Mouse (Mus musculus): ENCODE results near the gene Olig2.

Gene Olig2

DNA sequence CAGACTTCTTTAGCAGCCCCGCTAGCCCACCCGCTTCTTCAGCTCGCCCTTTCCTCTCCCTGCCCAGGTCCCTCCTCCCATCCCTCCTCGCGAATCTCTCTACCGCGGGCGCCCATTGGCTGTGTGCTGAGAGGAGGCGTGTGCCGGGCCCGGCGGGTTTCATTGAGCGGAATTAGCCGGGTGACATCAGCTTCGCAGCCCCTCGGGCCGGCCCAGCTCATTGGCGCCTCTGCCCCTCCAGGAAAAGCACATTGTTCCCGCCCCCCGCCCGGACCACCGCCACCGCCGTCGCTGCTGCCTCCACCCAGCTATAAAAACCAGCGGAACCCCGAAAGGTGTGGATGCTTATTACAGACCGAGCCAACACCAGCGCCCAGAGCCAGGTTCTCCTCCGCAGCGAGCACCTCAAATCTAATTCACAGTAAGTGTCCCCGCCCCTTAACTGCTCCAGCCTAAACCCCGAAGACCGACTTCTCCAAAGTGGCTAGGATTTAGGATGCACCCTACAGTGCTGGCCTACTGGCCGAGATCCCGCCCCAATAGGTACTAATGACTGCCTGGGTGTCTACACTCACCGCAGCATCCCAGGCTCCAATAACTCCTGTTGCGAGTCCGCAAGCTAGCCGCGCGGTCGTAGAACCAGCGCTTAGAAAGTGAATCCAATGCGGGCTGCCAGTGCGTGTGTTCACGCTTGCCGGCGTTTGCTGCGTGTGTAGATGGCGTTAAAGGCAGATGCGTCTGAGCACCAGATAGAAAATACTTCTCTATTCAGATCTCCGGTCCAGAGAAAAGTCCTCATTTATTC, at the start of gene Olig2:
Gene Olig2, plus strand, starts transcription at position 225 of the 805 bp plus-strand sequence.
- no peak for DNase-seq

DNA sequence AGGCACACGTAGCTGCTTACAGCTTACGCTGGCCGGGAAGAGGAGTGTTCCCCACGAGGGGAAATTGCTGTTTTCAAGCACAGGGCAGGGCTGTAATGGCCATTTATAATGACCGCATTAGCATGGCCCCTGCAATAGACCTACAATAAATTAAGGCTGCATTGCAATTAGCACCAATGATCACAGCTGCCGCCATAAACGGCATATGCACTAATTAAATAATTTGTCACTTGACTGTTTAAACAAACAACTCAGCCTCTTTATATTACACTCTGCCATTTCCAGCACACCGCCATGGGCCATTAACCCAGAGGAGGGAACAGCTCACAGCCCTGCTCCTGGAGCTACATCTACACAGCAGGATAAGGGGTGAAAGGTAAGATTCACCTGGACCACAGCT, 49.4 kb upstream of the Olig2 start:
- no peak for DNase-seq

- DNase-seq: no peak
Measured at GRCm38 (mm10) chr16:91187046-91187445, 38.2 kb upstream of the Olig2 start.

- DNase-seq: no peak
Measured at GRCm38 (mm10) chr16:91187662-91188061, 37.6 kb upstream of the Olig2 start.

DNA sequence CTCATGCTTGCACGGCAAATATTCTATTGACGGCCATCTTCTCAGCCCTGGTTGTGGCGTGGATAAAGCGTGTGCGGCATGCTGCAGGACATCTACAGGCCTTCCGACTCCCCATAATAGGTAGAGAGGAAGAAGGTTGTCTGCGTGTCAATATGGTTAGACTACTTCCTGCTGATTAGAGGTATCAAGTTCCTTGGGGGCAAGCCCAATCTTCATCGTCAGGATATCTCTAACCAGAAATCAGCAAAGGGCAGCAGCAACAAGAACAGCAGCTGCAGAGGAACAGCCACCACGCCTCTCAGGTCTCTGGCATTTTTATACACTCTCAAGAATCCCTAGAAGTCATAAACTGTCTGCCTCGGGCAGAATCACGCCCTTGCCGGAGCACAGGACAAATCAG, 37.0 kb upstream of the Olig2 start:
- DNase-seq: no peak

- DNase-seq: no peak
Measured at GRCm38 (mm10) chr16:91191233-91191632, 34.0 kb upstream of the Olig2 start.

- no peak for DNase-seq
Measured at GRCm38 (mm10) chr16:91191663-91192237, 33.5 kb upstream of the Olig2 start.

- no peak for DNase-seq
Measured at GRCm38 (mm10) chr16:91192672-91193354, 32.4 kb upstream of the Olig2 start.

DNA sequence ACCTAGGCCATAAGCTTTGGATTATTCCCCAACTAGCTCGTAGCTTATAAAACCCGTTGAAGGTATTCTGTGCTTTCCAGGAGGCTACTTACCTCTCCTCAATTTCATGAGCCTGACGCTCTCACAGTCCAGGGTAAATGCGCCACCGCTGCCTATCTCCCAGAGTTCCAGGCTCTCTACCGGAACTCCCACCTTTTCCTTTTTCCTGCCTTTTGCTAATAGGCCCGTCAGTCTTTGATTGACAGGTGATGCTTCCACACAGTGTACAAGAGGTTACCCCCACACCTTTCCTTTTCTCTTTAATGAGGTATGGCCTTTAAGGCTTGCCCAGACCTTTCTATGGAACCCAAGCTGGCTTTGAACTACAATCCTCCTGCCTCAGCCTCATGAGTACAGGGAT, 25.4 kb upstream of the Olig2 start:
- DNase-seq: no peak

GRCm38 (mm10) chr16:91202989-91203388, 22.3 kb upstream of the Olig2 start:
- DNase-seq: no peak

- DNase-seq: no peak
Measured at GRCm38 (mm10) chr16:91206371-91206770, 18.9 kb upstream of the Olig2 start.

DNA sequence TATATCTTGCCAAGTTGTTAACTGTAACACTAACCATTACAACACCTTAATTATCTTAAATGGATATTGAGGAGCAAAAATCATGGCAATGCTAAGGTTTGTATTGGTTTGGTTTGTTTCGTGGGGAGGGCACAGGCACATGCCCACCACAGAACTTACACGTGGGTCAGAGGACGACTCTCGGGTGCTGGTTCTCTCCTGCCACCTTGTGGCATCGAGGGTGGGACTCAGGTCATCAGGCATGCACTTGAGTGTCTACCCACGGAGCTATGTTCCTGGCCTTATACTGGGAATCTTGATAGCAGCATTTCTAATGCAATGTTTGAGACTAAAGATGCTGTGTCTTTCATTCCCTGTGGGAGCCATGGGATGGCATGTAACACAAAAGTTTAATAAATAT, 8.2 kb upstream of the Olig2 start:
- no peak for DNase-seq

GRCm38 (mm10) chr16:91217948-91218347, 7.3 kb upstream of the Olig2 start:
- no peak for DNase-seq

GRCm38 (mm10) chr16:91219246-91219645, 6.0 kb upstream of the Olig2 start:
- DNase-seq: no peak

DNA sequence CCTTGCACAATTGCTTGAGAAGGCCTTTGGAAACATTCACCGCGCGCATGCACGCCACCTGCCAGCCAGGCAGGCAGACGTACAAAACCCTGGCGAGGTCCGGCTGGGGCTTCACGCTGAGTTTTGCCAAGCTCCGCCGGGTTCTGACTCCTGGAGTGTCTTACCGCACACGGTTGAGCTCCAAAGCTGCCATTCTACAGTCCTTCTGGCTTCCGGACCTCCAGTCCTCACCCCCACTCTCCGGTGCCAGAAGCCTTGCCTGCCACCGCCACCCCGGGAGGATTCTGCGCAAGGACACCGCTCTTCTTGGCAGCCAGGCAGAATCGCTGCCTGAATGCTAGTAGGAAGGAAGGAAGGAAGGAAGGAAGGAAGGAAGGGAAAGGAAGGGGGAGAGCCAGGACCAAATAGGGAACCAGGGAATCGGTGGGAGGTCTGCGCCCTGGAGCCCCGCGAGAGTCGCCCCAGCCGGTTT, 3.0 kb upstream of the Olig2 start:
- no peak for DNase-seq

DNA sequence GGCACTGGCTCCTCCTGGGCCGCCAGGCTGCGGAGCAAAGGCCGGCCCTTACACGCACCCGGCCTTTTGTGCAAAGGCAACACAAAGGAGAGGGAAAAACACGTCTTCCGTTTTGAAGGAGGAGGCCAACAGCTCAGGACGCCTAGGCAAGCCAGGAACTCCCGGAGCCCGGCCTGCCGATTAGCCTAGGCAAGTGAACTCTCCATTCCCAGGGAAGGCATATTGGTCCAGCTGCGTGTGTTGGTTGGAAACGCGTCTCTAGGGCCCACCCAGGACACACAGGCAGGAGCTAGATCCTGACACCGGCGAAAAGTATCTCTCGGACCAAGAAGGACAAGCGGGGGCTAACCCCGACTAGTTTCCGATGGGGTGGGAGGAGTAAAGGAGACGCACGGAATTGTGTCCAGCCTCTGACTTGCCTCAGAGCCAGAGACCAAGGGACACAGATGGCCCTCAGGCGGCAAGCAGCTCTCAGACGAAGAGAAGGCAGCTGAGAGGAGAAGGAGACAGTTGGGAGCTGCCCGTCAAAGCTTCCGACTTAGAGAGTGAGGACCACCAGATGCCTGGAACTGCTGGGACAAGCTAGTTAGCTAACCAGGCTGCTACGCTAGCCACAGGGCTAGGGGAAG, 2.5 kb upstream of the Olig2 start:
- DNase-seq: no peak

DNA sequence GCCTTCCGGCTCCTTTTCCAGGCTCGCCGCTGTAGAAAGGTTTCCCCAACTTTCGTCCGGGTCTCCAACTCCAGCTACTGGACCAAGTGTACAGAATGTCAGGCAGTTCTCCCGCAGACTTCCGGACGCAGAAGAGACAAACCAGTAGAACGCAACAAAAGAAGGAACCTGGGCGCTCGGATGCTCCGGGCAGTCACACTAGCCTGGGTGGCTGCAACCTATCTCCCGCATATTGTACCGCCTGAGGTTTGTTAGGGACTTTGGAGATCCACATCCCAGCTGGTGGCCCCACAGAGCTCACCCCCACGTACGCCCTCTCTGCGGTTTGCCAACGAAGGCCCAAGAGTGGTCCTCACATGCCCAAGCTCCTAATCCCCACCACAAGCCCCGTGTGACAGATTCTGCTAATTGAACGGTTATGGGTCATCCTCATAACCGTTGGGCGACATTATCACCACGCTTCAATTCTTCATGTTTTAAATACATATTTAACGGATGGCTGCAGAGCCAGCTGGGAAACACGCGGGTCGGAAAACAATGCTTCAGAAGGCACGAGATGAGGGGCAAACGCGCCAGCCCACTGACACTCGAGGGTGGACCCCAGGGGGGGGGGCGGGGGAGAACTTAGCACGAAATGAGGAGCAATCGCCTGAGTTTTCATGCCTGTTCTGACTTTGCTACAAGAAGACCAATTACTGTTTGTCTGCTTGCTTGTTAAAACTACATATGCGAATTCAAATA, 1.8 kb upstream of the Olig2 start:
- DNase-seq: no peak

DNA sequence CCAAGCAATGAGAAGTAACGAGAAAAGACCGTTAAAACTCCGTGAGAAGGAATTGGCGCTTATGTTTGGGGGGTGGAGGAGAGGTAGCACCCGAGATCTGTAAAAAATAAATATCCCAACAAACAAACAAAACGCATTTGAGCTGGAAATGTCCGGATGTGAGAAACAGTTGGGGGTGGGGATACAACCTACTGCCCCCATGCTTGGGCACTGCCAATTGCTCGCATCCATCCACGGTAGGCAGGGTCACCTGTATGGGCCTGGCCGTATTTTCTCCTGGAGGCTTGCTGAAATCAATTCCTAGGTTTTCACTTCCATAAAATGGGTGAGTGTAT, 1.2 kb upstream of the Olig2 start:
- DNase-seq: no peak

- no peak for DNase-seq
Measured at GRCm38 (mm10) chr16:91224481-91225232, 600 bp upstream of the Olig2 start.

GRCm38 (mm10) chr16:91226038-91226882, 1.0 kb downstream of the Olig2 start:
- no peak for DNase-seq

All from kidney, adult 8-10 months (tissue).